In genomic region chr7:97737256-97737637, GRCm38 (mm10) we compare ENCODE assay signal across 8 mouse cellular contexts. TPM values are rescaled to one million over a fixed set of nuclear protein-coding genes. Genes with fewer than 3 reads are reported as not detected.
DNase-seq lines count a peak whose midpoint lies in the region; ATAC-seq lines count a peak whose summit lies in the region.

No protein-coding gene starts in this region.

- H3K9ac ChIP-seq in heart, embryonic 13.5 days, result peak overlapping the region; percentile 83
- H3K9ac ChIP-seq in hindbrain, embryonic 13.5 days, result peak overlapping the region; percentile 79
- H3K9ac ChIP-seq in midbrain, embryonic 11.5 days (ENCODE audit: low read length), result peak overlapping the region; percentile 70

- H3K4me2 ChIP-seq in heart, embryonic 13.5 days, result peak overlapping the region; percentile 99
- peak overlapping the region; percentile 95 for H3K4me2 ChIP-seq in hindbrain, embryonic 13.5 days
- H3K4me2 ChIP-seq in midbrain, embryonic 11.5 days, result peak overlapping the region; percentile 82

- peaks cover 9% of the 10 kb centered on the region for H3K27me3 ChIP-seq in heart, embryonic 13.5 days (replicated peaks)
- H3K27me3 ChIP-seq in hindbrain, embryonic 13.5 days, result peaks cover 6% of the 10 kb centered on the region; the same call in 1 of the 2 replicates
- peaks cover 5% of the 10 kb centered on the region; the same call in 1 of the 2 replicates for H3K27me3 ChIP-seq in midbrain, embryonic 11.5 days (ENCODE audit: control insufficient read depth, insufficient read depth, low read length)

- no peaks in the 10 kb centered on the region for H3K36me3 ChIP-seq in heart, embryonic 13.5 days
- no peaks in the 10 kb centered on the region for H3K36me3 ChIP-seq in hindbrain, embryonic 13.5 days
- H3K36me3 ChIP-seq in midbrain, embryonic 11.5 days (ENCODE audit: control insufficient read depth, insufficient read depth, low read length), result no peaks in the 10 kb centered on the region

- peak overlapping the region; percentile 71 for H3K4me3 ChIP-seq in heart, embryonic 13.5 days
- peak overlapping the region; percentile 68 for H3K4me3 ChIP-seq in hindbrain, embryonic 13.5 days
- H3K4me3 ChIP-seq in midbrain, embryonic 11.5 days (ENCODE audit: low read depth, low read length), result peak overlapping the region; percentile 57

- DNase-seq in heart, postnatal 36 days, result no peak
- DNase-seq in ZHBTc4 (ENCODE audit: low read depth, low spot score), result peak; percentile 29
- DNase-seq in midbrain, embryonic 11.5 days (ENCODE audit: low spot score, missing footprints), result no peak
- no peak for DNase-seq in right cerebral cortex, postnatal 25 days
- DNase-seq in gastrocnemius, postnatal 25 days, result no peak
- DNase-seq in left cerebral cortex, postnatal 25 days (ENCODE audit: low spot score in 2 of 2), result no peak

- no peak for ATAC-seq in heart, embryonic 13.5 days (ENCODE audit: extremely low read depth, insufficient number of reproducible peaks, low FRiP score, low TSS enrichment)
- ATAC-seq in hindbrain, embryonic 13.5 days (ENCODE audit: low FRiP score), result no peak
- no peak for ATAC-seq in midbrain, embryonic 11.5 days (ENCODE audit: low FRiP score)

- peaks cover 14% of the 10 kb centered on the region for H3K4me1 ChIP-seq in heart, embryonic 13.5 days
- peaks cover 24% of the 10 kb centered on the region for H3K4me1 ChIP-seq in hindbrain, embryonic 13.5 days (replicated peaks)
- H3K4me1 ChIP-seq in midbrain, embryonic 11.5 days (ENCODE audit: control insufficient read depth, insufficient read depth, low read length), result peaks cover 10% of the 10 kb centered on the region; the same call in 1 of the 2 replicates

- no peaks in the 10 kb centered on the region for H3K9me3 ChIP-seq in heart, embryonic 13.5 days
- H3K9me3 ChIP-seq in hindbrain, embryonic 13.5 days, result no peaks in the 10 kb centered on the region
- H3K9me3 ChIP-seq in midbrain, embryonic 11.5 days (ENCODE audit: control insufficient read depth, low read length), result no peaks in the 10 kb centered on the region

- WGBS in heart, embryonic 13.5 days, result 10% methylated on average over 12 of the region's 12 CpGs
- WGBS in hindbrain, embryonic 13.5 days, result 6% methylated on average over 12 of the region's 12 CpGs
- WGBS in midbrain, embryonic 11.5 days, result 6% methylated on average over 12 of the region's 12 CpGs

- H3K27ac ChIP-seq in heart, embryonic 13.5 days (replicated peaks), result no peak overlapping the region
- H3K27ac ChIP-seq in hindbrain, embryonic 13.5 days, result no peak overlapping the region
- H3K27ac ChIP-seq in midbrain, embryonic 11.5 days (ENCODE audit: low read depth, low read length), result no peak overlapping the region

- intact Hi-C loops in heart, postnatal 36 days (cut with DNase I), result no loop called here
- intact Hi-C loops in left cerebral cortex, postnatal 25 days (cut with DNase I), result no loop called here

RNA-seq across cellular contexts. Expression of gene Aqp11, which starts 0.8 kb away (rescaled TPM):
- polyA plus RNA-seq in heart, embryonic 13.5 days (2015; fragmentation: Nextera tagmentation; extraction: Ambion mirVana), result 2.4 and 2.7 TPM in 2 replicates
- total RNA-seq in heart, postnatal 36 days (2021), result 1 to 10 TPM; 1.2 to 3.3 TPM
- 14.2 and 15.1 TPM in 2 replicates for polyA plus RNA-seq in hindbrain, embryonic 13.5 days (2015; fragmentation: Nextera tagmentation; extraction: Ambion mirVana)
- polyA plus RNA-seq in midbrain, embryonic 11.5 days (2014; fragmentation: Nextera tagmentation; extraction: Ambion mirVana), result 4.1 and 5.7 TPM in 2 replicates
- total RNA-seq in gastrocnemius, postnatal 25 days (2021), result 1 to 10 TPM in 1 of 2 experiments, under 1 TPM in 1; 0.82 to 1.2 TPM
- 10 to 100 TPM; 22.9 to 27.5 TPM for total RNA-seq in left cerebral cortex, postnatal 25 days (2021)

RNA-seq across cellular contexts. Expression of gene Clns1a, which starts 40.8 kb away (rescaled TPM):
- polyA plus RNA-seq in heart, embryonic 13.5 days (2015; fragmentation: Nextera tagmentation; extraction: Ambion mirVana), result 96.0 and 110 TPM in 2 replicates
- 10 to 100 TPM; 23.1 to 28.8 TPM for total RNA-seq in heart, postnatal 36 days (2021)
- polyA plus RNA-seq in hindbrain, embryonic 13.5 days (2015; fragmentation: Nextera tagmentation; extraction: Ambion mirVana), result 192 and 198 TPM in 2 replicates
- polyA plus RNA-seq in midbrain, embryonic 11.5 days (2014; fragmentation: Nextera tagmentation; extraction: Ambion mirVana), result 250 and 260 TPM in 2 replicates
- total RNA-seq in gastrocnemius, postnatal 25 days (2021), result 10 to 100 TPM; 27.3 to 28.9 TPM
- 10 to 100 TPM; 76.2 to 89.9 TPM for total RNA-seq in left cerebral cortex, postnatal 25 days (2021)

RNA-seq across cellular contexts. Expression of gene Pak1, which starts 51.1 kb away (rescaled TPM):
- 4.6 and 4.7 TPM in 2 replicates for polyA plus RNA-seq in heart, embryonic 13.5 days (2015; fragmentation: Nextera tagmentation; extraction: Ambion mirVana)
- total RNA-seq in heart, postnatal 36 days (2021), result 1 to 10 TPM in 1 of 2 experiments, under 1 TPM in 1; 0.61 to 2.0 TPM
- polyA plus RNA-seq in hindbrain, embryonic 13.5 days (2015; fragmentation: Nextera tagmentation; extraction: Ambion mirVana), result 130 and 132 TPM in 2 replicates
- 120 and 125 TPM in 2 replicates for polyA plus RNA-seq in midbrain, embryonic 11.5 days (2014; fragmentation: Nextera tagmentation; extraction: Ambion mirVana)
- 10 to 100 TPM; 20.3 to 27.7 TPM for total RNA-seq in gastrocnemius, postnatal 25 days (2021)
- 100 to 1,000 TPM; 401 to 458 TPM for total RNA-seq in left cerebral cortex, postnatal 25 days (2021)

Comparison
In these comparisons a context has a peak if more than half of its experiments do, and no peak if none do; other contexts are left out.
1. RNA of gene Aqp11, which starts 0.8 kb away (total RNA-seq): 22.9 to 27.5 TPM in left cerebral cortex, postnatal 25 days; 1.2 to 3.3 TPM in heart, postnatal 36 days and 0.82 to 1.2 TPM in gastrocnemius, postnatal 25 days; every median in the first group is over 4 times any median in the second.
2. RNA of gene Pak1, which starts 51.1 kb away (total RNA-seq): 401 to 458 TPM in left cerebral cortex, postnatal 25 days; 20.3 to 27.7 TPM in gastrocnemius, postnatal 25 days and 0.61 to 2.0 TPM in heart, postnatal 36 days; every median in the first group is over 10 times any median in the second.
3. Peak in every context shown above with its lines, with median percentiles within 50 percentile points of each other: H3K4me2 ChIP-seq, H3K4me3 ChIP-seq and H3K9ac ChIP-seq.